Mouse (Mus musculus): ENCODE measurements around the gene Smagp. TPM values are rescaled to one million over a fixed set of nuclear protein-coding genes. Genes with fewer than 3 reads are reported as not detected.
"Not testable (repeated sequence)": the region's sequence is repeated elsewhere in the genome, so short reads cannot be mapped to it uniquely, and the experiment has no call there.

Smagp gene
- total RNA-seq, 2 experiments from 2014 or later, result 6.0 to 6.4 TPM

DNA sequence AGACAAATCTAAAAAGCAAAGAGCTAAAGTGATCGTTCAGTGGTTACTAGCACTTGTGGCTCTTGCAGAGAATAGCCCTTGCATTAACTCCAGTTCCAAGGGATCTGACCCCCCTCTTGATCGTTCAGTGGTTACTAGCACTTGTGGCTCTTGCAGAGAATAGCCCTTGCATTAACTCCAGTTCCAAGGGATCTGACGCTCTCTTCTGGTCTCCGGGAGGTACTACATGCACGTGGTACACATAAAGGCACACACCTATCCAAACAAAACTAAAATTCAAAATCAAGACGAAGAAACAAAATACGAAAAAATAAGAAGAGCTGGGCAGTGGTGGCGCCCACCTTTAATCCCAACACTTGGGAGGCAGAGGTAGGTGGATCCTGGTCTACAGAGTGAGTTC is 30.1 kb downstream of the Smagp start:
- intact Hi-C loops (cut with DNase I; ENCODE audit: low total_unique reads); DNase-seq: not testable (repeated sequence)

GRCm38 (mm10) chr15:100601669-100602068 is 35.1 kb downstream of the Smagp start:
- intact Hi-C loops (cut with DNase I; ENCODE audit: low total_unique reads), result loop anchor here (5.0 kb wide), 1 partner anchor 49 kb away; the partner anchor contains the start of gene Tfcp2
- no peak for DNase-seq

DNA sequence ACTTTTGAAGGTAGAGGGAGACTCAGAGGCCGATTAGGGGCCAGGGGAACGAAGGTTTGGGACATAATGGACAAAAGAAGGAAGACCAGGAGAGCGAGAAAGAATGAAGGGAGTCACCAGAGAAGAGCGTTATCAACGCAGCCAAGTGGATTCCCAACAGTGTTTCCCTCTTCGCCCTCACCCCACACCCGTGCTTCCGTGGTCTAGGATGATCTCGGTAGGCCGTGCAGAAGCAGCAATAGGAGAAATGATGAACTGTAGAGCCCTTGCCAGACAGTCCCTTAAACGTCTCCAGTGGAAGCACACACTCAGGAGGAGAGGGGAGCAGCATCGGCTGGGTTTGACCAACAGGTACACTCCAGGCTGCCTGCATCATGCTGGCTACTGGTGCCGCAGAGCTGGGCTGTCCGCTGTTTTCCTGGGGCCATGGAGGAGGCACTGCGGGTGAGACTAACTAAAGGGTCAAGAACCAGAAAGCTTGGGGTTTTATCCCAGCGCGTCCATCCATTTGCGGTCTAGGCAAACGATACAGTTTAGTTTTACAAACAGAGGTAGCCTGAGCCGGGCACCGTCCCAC is 36.0 kb downstream of the Smagp start:
- intact Hi-C loops (cut with DNase I; ENCODE audit: low total_unique reads), result loop anchor here (5.0 kb wide), 1 partner anchor 48 kb away; the partner anchor contains the start of gene Tfcp2
- DNase-seq, result no peak

DNA sequence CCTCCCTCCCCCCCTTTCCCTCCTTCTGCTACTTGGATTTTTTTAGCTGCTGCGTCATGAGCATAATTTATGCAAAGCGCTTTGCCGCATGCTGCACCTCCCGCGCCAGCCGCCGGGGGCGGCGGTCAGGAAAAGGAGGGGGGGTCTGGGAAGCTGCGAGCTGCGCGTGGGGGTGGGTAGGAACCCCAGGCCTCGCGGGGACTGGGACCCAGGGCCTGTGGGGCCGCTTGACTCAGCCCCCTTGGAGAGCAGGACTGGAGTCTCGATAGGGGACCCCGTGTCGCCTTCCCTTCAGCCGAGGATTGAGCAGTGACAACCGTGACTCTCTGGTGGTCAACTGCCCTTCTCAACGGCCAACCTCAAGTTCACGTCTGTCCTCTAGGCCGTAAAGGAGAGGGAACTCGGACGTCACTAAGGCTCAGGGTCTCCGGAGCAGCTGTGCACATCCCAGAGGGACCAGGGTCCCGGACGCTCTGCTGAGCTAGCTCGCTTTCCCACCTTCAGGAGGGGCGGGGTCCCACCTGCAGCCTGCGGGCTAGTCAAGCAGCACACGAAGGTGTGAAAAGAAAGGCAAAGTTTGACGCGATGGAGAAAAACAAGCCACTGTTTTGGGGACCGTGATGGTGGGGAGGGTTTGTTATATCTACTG is 36.6 kb downstream of the Smagp start:
- DNase-seq, result peak; percentile 77
- intact Hi-C loops (cut with DNase I; ENCODE audit: low total_unique reads), result loop anchor here (5.0 kb wide), 1 partner anchor 48 kb away; the partner anchor contains the start of gene Tfcp2

DNA sequence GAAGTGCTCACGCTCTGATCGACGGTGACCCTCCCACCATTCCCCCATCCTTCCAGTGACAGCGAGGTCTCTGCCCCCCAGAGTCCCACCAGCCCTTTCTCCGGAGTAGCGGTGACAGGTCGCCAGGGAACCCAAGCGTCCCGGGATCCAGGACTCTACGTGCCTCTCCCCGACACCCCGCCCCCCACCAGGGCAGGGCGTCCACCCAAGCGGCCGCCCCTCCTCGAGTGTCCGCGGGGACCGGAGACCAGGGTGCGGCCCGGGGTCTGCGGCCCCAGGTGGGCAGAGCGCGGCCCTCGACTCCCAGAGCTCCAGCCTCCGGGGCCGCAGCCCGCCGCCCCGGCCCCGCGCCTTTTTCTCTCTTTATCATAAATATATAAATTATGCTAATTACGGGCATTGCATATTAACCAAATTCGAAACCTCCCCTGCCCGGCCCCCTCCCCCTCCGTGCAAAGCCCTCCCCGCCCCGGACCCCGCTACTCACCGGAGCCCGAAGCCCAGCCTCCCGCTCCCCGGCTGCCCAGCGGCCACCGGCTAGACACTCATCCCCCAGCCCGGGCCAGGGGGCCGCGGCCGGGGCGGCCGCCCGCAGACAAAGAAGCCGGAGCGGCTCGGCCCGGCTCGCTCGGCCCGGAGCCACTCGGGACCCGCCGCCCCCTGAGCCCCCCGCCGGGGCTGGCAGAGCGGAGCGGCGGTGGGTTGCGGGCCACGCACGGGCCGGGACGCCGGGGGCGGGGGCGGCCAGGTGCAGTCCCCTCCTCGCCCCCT is 37.3 kb downstream of the Smagp start, which contains the start of gene Pou6f1:
Pou6f1 (minus strand) TSS at position 709 of the 771 bp plus-strand sequence.
- intact Hi-C loops (cut with DNase I; ENCODE audit: low total_unique reads), result loop anchor here (5.0 kb wide), 1 partner anchor 47 kb away; the partner anchor contains the start of gene Tfcp2
- peak; percentile 54 for DNase-seq

- intact Hi-C loops (cut with DNase I; ENCODE audit: low total_unique reads), result no loop called here
- no peak for DNase-seq
These were observed 37.9 kb downstream of the Smagp start for GRCm38 (mm10) chr15:100598883-100599275.

- no peak for DNase-seq
- intact Hi-C loops (cut with DNase I; ENCODE audit: low total_unique reads), result no loop called here
These were observed 38.4 kb downstream of the Smagp start for GRCm38 (mm10) chr15:100598287-100598882.

DNA sequence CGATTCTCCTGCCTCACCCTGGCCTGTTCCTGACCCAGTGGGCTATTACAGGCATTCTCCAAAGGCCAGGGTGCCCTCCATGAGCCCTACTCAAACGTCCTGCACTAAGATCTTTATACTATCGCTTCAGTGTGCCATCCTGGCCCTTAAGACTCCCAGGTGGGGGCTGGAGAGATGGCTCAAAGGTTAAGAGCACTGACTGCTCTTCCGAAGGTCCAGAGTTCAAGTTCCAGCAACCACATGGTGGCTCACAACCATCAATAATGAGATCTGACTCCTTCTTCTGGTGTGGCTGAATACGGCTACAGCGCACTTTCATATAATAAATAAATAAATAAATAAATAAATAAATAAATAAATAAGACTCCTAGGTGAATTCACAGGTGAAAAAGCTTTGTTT is 43.9 kb downstream of the Smagp start:
- intact Hi-C loops (cut with DNase I; ENCODE audit: low total_unique reads), result no loop called here

DNA sequence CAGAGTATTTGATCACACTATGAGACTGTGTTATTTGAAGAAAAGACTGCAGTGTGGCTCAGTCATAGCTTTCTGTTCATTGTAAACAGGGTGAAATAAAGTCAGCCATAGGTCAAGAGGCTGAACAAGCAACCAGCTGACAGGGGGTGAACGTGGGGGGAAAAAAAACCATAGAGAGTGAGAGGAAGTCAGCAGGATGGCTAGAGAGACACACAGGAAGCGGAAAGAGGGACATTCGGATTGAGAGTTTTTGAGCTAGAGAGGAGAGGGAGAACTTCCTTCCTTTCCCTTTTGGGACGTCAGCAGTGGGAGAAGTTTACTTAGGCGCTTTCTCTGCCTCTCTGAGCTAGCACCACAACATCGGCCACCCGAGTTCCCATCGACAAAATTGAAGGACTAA is 46.3 kb downstream of the Smagp start:
- intact Hi-C loops (cut with DNase I; ENCODE audit: low total_unique reads), result no loop called here
- DNase-seq, result no peak

More for the DNA sequence above, 43.9 kb downstream of the Smagp start:
- no peak for DNase-seq

- DNase-seq, result no peak
- intact Hi-C loops (cut with DNase I; ENCODE audit: low total_unique reads), result no loop called here
These were observed 48.4 kb downstream of the Smagp start for GRCm38 (mm10) chr15:100588297-100588696.

- intact Hi-C loops (cut with DNase I; ENCODE audit: low total_unique reads), result no loop called here
- no peak for DNase-seq
These were observed 49.6 kb downstream of the Smagp start for GRCm38 (mm10) chr15:100587166-100587565.

DNA sequence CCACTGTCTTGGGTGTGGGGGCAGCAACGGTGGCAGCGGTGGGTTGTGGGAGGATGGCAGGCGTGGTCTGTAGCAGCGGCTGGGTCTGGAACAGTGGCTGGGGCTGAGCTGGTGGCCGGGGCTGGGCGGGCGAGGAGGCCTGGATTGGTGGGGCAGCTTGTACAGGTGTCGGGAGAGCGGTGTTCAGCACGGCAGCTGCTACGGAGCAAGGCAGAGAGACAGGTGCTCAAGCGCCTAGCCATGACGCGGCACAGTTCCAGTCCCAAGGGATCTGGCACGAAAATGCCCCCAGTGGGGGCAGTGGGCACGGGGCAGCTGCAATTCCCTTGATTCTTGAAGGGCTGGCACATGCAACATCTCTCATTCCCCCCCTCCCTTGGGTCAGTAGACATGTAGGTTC is 50.8 kb downstream of the Smagp start:
- intact Hi-C loops (cut with DNase I; ENCODE audit: low total_unique reads), result no loop called here
- no peak for DNase-seq

- no peak for DNase-seq
- intact Hi-C loops (cut with DNase I; ENCODE audit: low total_unique reads), result no loop called here
These were observed 56.6 kb downstream of the Smagp start for GRCm38 (mm10) chr15:100580108-100580507.

DNA sequence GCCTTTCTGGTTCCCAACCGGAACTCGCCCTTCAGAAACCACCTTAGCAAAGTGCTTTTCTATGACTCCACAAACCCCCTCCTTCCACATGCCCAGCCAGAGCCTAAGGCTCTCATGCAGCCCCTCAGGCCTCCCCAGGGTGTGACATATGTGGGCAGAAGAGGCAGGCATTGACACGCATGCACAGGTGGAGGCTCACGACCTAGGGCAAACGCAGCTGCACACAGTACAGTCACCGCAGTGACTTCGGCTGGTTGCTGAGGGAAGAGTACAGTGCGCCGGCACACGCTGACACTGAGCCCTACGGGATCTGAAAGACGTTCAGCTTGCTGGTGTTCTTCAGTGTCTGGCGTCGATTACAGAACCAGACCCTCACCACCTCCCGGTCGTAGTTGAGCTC is 58.8 kb downstream of the Smagp start:
- intact Hi-C loops (cut with DNase I; ENCODE audit: low total_unique reads), result no loop called here

DNA sequence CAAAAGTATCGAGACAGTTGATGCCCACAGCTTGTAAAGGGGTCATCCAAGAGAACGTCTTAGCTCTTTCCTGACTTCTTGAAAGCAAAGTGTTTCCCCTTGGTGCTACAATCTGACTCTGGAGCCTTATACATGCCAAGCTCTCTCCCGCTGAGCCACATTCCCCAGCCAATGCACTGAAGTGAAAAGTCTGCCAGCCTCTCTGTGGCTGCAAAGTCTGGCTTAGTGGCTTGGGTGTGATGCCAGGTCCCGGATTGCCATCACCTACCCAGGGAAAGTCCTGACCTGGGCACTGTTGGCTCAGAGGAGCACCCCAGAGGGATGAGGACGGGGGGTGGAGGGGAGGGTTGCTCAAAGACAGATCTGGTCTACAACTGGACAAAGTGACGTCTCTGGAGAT is 59.9 kb downstream of the Smagp start:
- no peak for DNase-seq
- intact Hi-C loops (cut with DNase I; ENCODE audit: low total_unique reads), result no loop called here

More for the DNA sequence above, 58.8 kb downstream of the Smagp start:
- no peak for DNase-seq

GRCm38 (mm10) chr15:100576392-100576791 is 60.3 kb downstream of the Smagp start:
- intact Hi-C loops (cut with DNase I; ENCODE audit: low total_unique reads), result no loop called here
- DNase-seq, result no peak

- no peak for DNase-seq
- intact Hi-C loops (cut with DNase I; ENCODE audit: low total_unique reads), result no loop called here
These were observed 61.4 kb downstream of the Smagp start for GRCm38 (mm10) chr15:100575366-100575765.

DNA sequence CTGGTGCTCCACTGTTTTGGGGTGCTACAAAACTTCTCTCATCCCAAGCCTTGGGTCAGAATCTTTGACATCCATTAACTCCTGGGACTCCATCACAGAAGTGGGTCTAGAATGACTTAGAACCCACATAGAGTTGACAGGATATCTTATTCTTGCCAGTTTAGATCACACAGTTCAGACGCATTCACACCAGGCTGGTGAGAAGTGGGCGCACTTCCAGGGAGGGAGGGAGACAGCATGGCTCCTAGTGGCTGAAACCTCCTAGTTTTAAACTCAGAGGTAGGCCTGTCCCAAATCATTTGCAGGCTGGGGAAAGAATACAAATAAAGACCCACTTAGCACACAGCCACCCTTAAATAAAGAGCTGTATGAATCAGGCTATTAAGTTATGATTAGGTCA is 62.4 kb downstream of the Smagp start:
- intact Hi-C loops (cut with DNase I; ENCODE audit: low total_unique reads), result no loop called here
- no peak for DNase-seq

DNA sequence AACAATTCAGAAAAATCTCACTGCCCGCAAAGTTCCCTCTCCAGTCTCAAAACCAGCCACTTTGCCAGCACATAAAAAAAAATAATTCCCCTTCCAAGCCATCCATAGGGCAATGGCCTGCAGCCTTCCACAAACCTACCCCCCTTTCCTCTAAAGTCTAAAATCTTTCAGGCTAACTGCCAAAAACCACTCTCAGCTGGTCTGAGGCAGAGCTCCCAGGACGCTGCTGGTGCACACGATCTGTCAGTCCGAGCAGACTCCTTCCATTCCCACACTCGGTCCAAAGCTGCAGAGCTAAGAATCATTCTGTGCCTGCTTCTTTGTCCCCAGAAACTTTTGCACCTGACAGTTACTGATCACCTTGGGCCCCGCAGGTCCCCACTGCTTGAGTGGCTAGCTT is 62.8 kb downstream of the Smagp start:
- DNase-seq, result no peak
- intact Hi-C loops (cut with DNase I; ENCODE audit: low total_unique reads), result no loop called here

All from gastrocnemius, postnatal 14 days (tissue).